Mouse (Mus musculus): Measurements from ENCODE around the gene Itsn1. TPM values are rescaled to one million over a fixed set of nuclear protein-coding genes. Genes with fewer than 3 reads are reported as not detected.

Gene Itsn1
- total and polyA plus RNA-seq, 2 experiments from 2014 or later = 33.6 to 69.5 TPM

DNA sequence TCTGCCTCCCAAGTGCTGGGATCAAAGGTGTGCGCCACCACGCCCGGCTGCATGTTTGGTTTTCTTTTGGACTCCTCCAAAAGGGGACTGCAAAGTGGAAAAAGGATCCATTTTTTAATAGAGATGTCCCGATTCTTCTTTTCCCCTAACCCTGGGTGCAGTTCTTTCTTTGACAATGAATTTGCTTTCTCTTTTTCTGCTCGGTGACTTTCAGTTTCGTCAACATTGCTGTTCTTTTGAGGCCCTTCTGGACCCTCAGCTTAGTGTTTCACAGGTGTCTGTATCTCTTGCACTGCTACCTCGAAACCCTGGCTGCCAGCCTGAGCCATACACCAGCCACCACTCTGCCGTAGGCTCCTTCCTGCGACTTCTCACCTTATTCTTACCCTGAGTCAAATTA lies 66.5 kb downstream of the Itsn1 start:
- Histone ChIP-seq H3K9ac (replicated peaks; ENCODE audit: low read length) (no peak overlapping the region), H3K4me1 (ENCODE audit: insufficient read depth, low read length) (no peaks in the 10 kb centered on the region), H3K4me3 (ENCODE audit: low read length) (no peak overlapping the region), H3K27me3 (ENCODE audit: insufficient read depth, low read length) (no peaks in the 10 kb centered on the region), H3K27ac (no peak overlapping the region), H3K4me2 (ENCODE audit: low read depth, low read length) (no peak overlapping the region), H3K36me3 (ENCODE audit: insufficient read depth, low read length) (peaks cover 4% of the 10 kb centered on the region; the same call in 1 of the 2 replicates), H3K9me3 (ENCODE audit: low read length) (no peaks in the 10 kb centered on the region)
- no peak for DNase-seq (ENCODE audit: low spot score)
- no peak for TF ChIP-seq CTCF (IDR thresholded peaks at IDR 0.05; ENCODE audit: low read depth)
- ATAC-seq = no peak
- 95% methylated on average over 9 of the region's 9 CpGs for WGBS

DNA sequence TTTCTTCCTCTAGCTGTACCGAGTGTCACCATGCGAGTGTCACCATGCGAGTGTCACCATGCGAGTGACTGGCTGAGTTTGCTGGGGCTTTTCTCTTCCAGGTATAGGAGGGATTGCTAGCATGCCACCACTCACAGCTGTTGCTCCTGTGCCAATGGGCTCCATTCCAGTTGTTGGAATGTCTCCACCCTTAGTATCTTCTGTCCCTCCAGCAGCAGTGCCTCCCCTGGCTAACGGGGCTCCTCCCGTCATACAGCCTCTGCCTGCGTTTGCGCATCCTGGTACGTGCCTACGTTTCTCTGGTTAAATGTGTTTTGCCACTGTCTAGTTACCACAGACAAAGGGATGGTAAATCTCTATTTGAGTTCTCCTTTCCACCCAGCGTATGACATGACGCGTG lies 72.3 kb downstream of the Itsn1 start:
- WGBS = 89% methylated on average over 13 of the region's 13 CpGs
- no peak overlapping the region for H3K4me2 ChIP-seq (ENCODE audit: low read depth, low read length)
- no peak overlapping the region for H3K27ac ChIP-seq
- DNase-seq (ENCODE audit: low spot score) (no peak), ATAC-seq (no peak)
- no peaks in the 10 kb centered on the region for H3K4me1 ChIP-seq (ENCODE audit: insufficient read depth, low read length)
- no peaks in the 10 kb centered on the region for H3K9me3 ChIP-seq (ENCODE audit: low read length)
- no peak overlapping the region for H3K4me3 ChIP-seq (ENCODE audit: low read length)
- no peak for TF ChIP-seq CTCF (IDR thresholded peaks at IDR 0.05; ENCODE audit: low read depth)
- H3K27me3 ChIP-seq (ENCODE audit: insufficient read depth, low read length) = no peaks in the 10 kb centered on the region
- no peak overlapping the region for H3K9ac ChIP-seq (replicated peaks; ENCODE audit: low read length)
- peaks cover 14% of the 10 kb centered on the region; the same call in 1 of the 2 replicates for H3K36me3 ChIP-seq (ENCODE audit: insufficient read depth, low read length)

- no peak for TF ChIP-seq CTCF (IDR thresholded peaks at IDR 0.05; ENCODE audit: low read depth)
- ATAC-seq = no peak
- Histone ChIP-seq H3K4me3 (ENCODE audit: low read length) (no peak overlapping the region), H3K4me1 (ENCODE audit: insufficient read depth, low read length) (no peaks in the 10 kb centered on the region), H3K4me2 (ENCODE audit: low read depth, low read length) (no peak overlapping the region), H3K9me3 (ENCODE audit: low read length) (no peaks in the 10 kb centered on the region), H3K36me3 (ENCODE audit: insufficient read depth, low read length) (peaks cover 18% of the 10 kb centered on the region), H3K27ac (no peak overlapping the region), H3K27me3 (ENCODE audit: insufficient read depth, low read length) (no peaks in the 10 kb centered on the region), H3K9ac (replicated peaks; ENCODE audit: low read length) (no peak overlapping the region)
- 81% methylated on average over 5 of the region's 5 CpGs for WGBS
- no peak for DNase-seq (ENCODE audit: low spot score)
These were observed 73.5 kb downstream of the Itsn1 start for GRCm38 (mm10) chr16:91802461-91803062.

- no peaks in the 10 kb centered on the region for H3K27me3 ChIP-seq (ENCODE audit: insufficient read depth, low read length)
- no peak overlapping the region for H3K4me2 ChIP-seq (ENCODE audit: low read depth, low read length)
- no peak overlapping the region for H3K4me3 ChIP-seq (ENCODE audit: low read length)
- H3K4me1 ChIP-seq (ENCODE audit: insufficient read depth, low read length) = no peaks in the 10 kb centered on the region
- ATAC-seq = no peak
- TF ChIP-seq CTCF (IDR thresholded peaks at IDR 0.05; ENCODE audit: low read depth) = no peak
- DNase-seq (ENCODE audit: low spot score) = no peak
- H3K9ac ChIP-seq (replicated peaks; ENCODE audit: low read length) = no peak overlapping the region
- H3K27ac ChIP-seq = no peak overlapping the region
- peaks cover 18% of the 10 kb centered on the region for H3K36me3 ChIP-seq (ENCODE audit: insufficient read depth, low read length)
- 88% methylated on average over 8 of the region's 8 CpGs for WGBS
- H3K9me3 ChIP-seq (ENCODE audit: low read length) = no peaks in the 10 kb centered on the region
These were observed 75.3 kb downstream of the Itsn1 start for GRCm38 (mm10) chr16:91804418-91804817.

- TF ChIP-seq CTCF (IDR thresholded peaks at IDR 0.05; ENCODE audit: low read depth) = no peak
- no peak overlapping the region for H3K27ac ChIP-seq
- no peak overlapping the region for H3K4me3 ChIP-seq (ENCODE audit: low read length)
- peak; percentile 61; the same call in 1 of the 2 replicates for ATAC-seq
- WGBS = 38% methylated on average over 5 of the region's 5 CpGs
- H3K27me3 ChIP-seq (ENCODE audit: insufficient read depth, low read length) = no peaks in the 10 kb centered on the region
- H3K36me3 ChIP-seq (ENCODE audit: insufficient read depth, low read length) = peaks cover 18% of the 10 kb centered on the region
- peak; percentile 34 for DNase-seq (ENCODE audit: low spot score)
- H3K4me2 ChIP-seq (ENCODE audit: low read depth, low read length) = no peak overlapping the region
- no peak overlapping the region for H3K9ac ChIP-seq (replicated peaks; ENCODE audit: low read length)
- H3K4me1 ChIP-seq (ENCODE audit: insufficient read depth, low read length) = no peaks in the 10 kb centered on the region
- H3K9me3 ChIP-seq (ENCODE audit: low read length) = no peaks in the 10 kb centered on the region
These were observed 75.8 kb downstream of the Itsn1 start for GRCm38 (mm10) chr16:91804831-91805230.

GRCm38 (mm10) chr16:91810235-91810634 lies 81.2 kb downstream of the Itsn1 start:
- H3K27ac ChIP-seq = no peak overlapping the region
- H3K9me3 ChIP-seq (ENCODE audit: low read length) = no peaks in the 10 kb centered on the region
- 92% methylated on average over 7 of the region's 7 CpGs for WGBS
- no peaks in the 10 kb centered on the region for H3K4me1 ChIP-seq (ENCODE audit: insufficient read depth, low read length)
- no peak overlapping the region for H3K4me3 ChIP-seq (ENCODE audit: low read length)
- H3K4me2 ChIP-seq (ENCODE audit: low read depth, low read length) = no peak overlapping the region
- TF ChIP-seq CTCF (IDR thresholded peaks at IDR 0.05; ENCODE audit: low read depth) = no peak
- peaks cover 9% of the 10 kb centered on the region for H3K36me3 ChIP-seq (ENCODE audit: insufficient read depth, low read length)
- no peak overlapping the region for H3K9ac ChIP-seq (replicated peaks; ENCODE audit: low read length)
- no peak for DNase-seq (ENCODE audit: low spot score)
- H3K27me3 ChIP-seq (ENCODE audit: insufficient read depth, low read length) = no peaks in the 10 kb centered on the region
- ATAC-seq = no peak

- ATAC-seq = no peak
- no peak overlapping the region for H3K4me3 ChIP-seq (ENCODE audit: low read length)
- no peak overlapping the region for H3K9ac ChIP-seq (replicated peaks; ENCODE audit: low read length)
- H3K36me3 ChIP-seq (ENCODE audit: insufficient read depth, low read length) = peaks cover 14% of the 10 kb centered on the region
- H3K27ac ChIP-seq = no peak overlapping the region
- no peaks in the 10 kb centered on the region for H3K27me3 ChIP-seq (ENCODE audit: insufficient read depth, low read length)
- no peaks in the 10 kb centered on the region for H3K9me3 ChIP-seq (ENCODE audit: low read length)
- no peaks in the 10 kb centered on the region for H3K4me1 ChIP-seq (ENCODE audit: insufficient read depth, low read length)
- TF ChIP-seq CTCF (IDR thresholded peaks at IDR 0.05; ENCODE audit: low read depth) = no peak
- DNase-seq (ENCODE audit: low spot score) = no peak
- 95% methylated on average over 7 of the region's 7 CpGs for WGBS
- no peak overlapping the region for H3K4me2 ChIP-seq (ENCODE audit: low read depth, low read length)
These were observed 82.3 kb downstream of the Itsn1 start for GRCm38 (mm10) chr16:91811339-91811738.
